Mouse (Mus musculus) limb, embryonic 11.5 days (tissue): ENCODE results near the gene Comtd1. TPM values are rescaled to one million over a fixed set of nuclear protein-coding genes. Genes with fewer than 3 reads are reported as not detected.
A peak's percentile ranks its signal among the peaks of the same experiment; 100 is the strongest.

Experiments used
- ATAC-seq: fragments of 200-750 bp; cut with Nextera tagmentation; 2 replicates; pipeline ENCODE4 v1.8.0; 2017; ENCODE audit warnings: low read depth; ENCODE audit not compliant: insufficient number of reproducible peaks, low FRiP score, low TSS enrichment
- DNase-seq: peaks from one replicate; pipeline ENCODE4 v3.0.0-alpha.2; 2015; ENCODE audit warnings: low spot score
- H3K27ac ChIP-seq: fragments of 300-500 bp; sonication (generic); replicated peaks from 2 replicates; pipeline ENCODE4 v1.5.1; 2014; ENCODE audit warnings: low read depth, mild to moderate bottlenecking, low read length
- H3K27me3 ChIP-seq: fragments of 300-500 bp; sonication (generic); 2 replicates; pipeline ENCODE4 v1.6.1; 2014; ENCODE audit warnings: mild to moderate bottlenecking, low read length, mixed read lengths; ENCODE audit not compliant: control insufficient read depth, insufficient read depth
- H3K36me3 ChIP-seq: fragments of 300-500 bp; sonication (generic); 2 replicates; pipeline ENCODE4 v1.6.1; 2014; ENCODE audit warnings: mild to moderate bottlenecking, low read length, moderate library complexity, mixed read lengths; ENCODE audit not compliant: control insufficient read depth, insufficient read depth
- H3K4me1 ChIP-seq: fragments of 300-500 bp; sonication (generic); 2 replicates; pipeline ENCODE4 v1.6.1; 2014; ENCODE audit warnings: low read length, mixed read lengths; ENCODE audit not compliant: control insufficient read depth, insufficient read depth
- H3K4me2 ChIP-seq: fragments of 300-500 bp; sonication (generic); 2 replicates; pipeline ENCODE4 v1.6.1; 2014; ENCODE audit warnings: low read depth, mild to moderate bottlenecking, moderate library complexity; ENCODE audit not compliant: severe bottlenecking
- H3K4me3 ChIP-seq: fragments of 300-500 bp; sonication (generic); 2 replicates; pipeline ENCODE4 v1.5.1; 2014; ENCODE audit warnings: low read depth, low read length
- H3K9ac ChIP-seq: fragments of 300-500 bp; sonication (generic); 2 replicates; pipeline ENCODE4 v1.6.1; 2014; ENCODE audit warnings: mild to moderate bottlenecking, low read length
- H3K9me3 ChIP-seq: fragments of 300-500 bp; sonication (generic); 2 replicates; pipeline ENCODE4 v1.6.1; 2016; ENCODE audit warnings: low read length; ENCODE audit not compliant: control insufficient read depth
- WGBS: fragments of 180-500 bp; shearing (Covaris S2); extraction: QIAGEN DNeasy Blood & Tissue Kit; methylation state at CpG from one replicate; pipeline ENCODE4 v1.1.7; 2014; 5-methylcytosine and 5-hydroxymethylcytosine counted together
- polyA plus RNA-seq: library from polyadenylated mRNA; unstranded; fragments of >200 nt; fragmentation: Nextera tagmentation; extraction: Ambion mirVana; gene quantifications from 2 replicates; pipeline ENCODE4 v1.2.1, GENCODE M21; 2014

Comtd1 gene
- polyA plus RNA-seq, 1 experiment from 2014 or later = 18.7 TPM

DNA sequence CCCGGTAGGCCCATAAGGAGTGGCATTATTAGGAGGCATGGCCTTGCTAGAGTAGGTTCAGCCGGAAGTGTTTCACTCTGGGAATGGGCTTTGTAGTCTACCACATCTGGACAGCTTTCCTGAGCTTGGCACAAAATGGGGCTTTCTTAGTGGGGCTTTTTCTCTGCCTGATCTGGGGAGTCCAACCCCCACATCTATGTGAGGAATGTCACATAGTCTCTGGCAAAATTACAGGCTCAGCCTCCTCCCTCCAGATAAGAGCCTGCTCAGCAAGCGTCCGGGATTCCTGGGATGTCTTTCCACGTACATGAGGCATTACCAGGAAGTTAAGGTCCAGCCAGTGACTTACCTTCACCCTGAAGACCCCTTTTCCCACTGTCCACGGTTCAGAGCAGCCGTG is 24.9 kb downstream of the Comtd1 start:
- H3K9me3 ChIP-seq = no peaks in the 10 kb centered on the region
- no peaks in the 10 kb centered on the region for H3K36me3 ChIP-seq
- H3K4me3 ChIP-seq = no peak overlapping the region
- H3K9ac ChIP-seq = no peak overlapping the region
- ATAC-seq (no peak), DNase-seq (no peak)
- no peak overlapping the region for H3K27ac ChIP-seq
- 76% methylated on average over 7 of the region's 7 CpGs for WGBS
- H3K4me2 ChIP-seq = no peak overlapping the region
- no peaks in the 10 kb centered on the region for H3K4me1 ChIP-seq
- no peaks in the 10 kb centered on the region for H3K27me3 ChIP-seq

- Histone ChIP-seq H3K4me1 (no peaks in the 10 kb centered on the region), H3K27ac (peak overlapping the region; percentile 52; the same call in 1 of the 2 replicates), H3K9me3 (no peaks in the 10 kb centered on the region), H3K36me3 (no peaks in the 10 kb centered on the region), H3K9ac (no peak overlapping the region), H3K27me3 (no peaks in the 10 kb centered on the region), H3K4me3 (no peak overlapping the region), H3K4me2 (no peak overlapping the region)
- 85% methylated on average over 7 of the region's 7 CpGs for whole genome bisulfite sequencing
- DNase-seq = no peak
- ATAC-seq = no peak
These were observed 25.9 kb downstream of the Comtd1 start for GRCm38 (mm10) chr14:21822795-21823374.

GRCm38 (mm10) chr14:21822307-21822706 is 26.5 kb downstream of the Comtd1 start:
- DNase-seq (no peak), ATAC-seq (no peak)
- no peak overlapping the region for H3K4me3 ChIP-seq
- no peaks in the 10 kb centered on the region for H3K4me1 ChIP-seq
- 80% methylated on average over 7 of the region's 7 CpGs for WGBS
- no peak overlapping the region for H3K27ac ChIP-seq
- no peaks in the 10 kb centered on the region for H3K36me3 ChIP-seq
- H3K9me3 ChIP-seq = no peaks in the 10 kb centered on the region
- no peak overlapping the region for H3K4me2 ChIP-seq
- H3K27me3 ChIP-seq = no peaks in the 10 kb centered on the region
- H3K9ac ChIP-seq = no peak overlapping the region

GRCm38 (mm10) chr14:21820880-21821505 is 27.8 kb downstream of the Comtd1 start:
- Histone ChIP-seq H3K27ac (no peak overlapping the region), H3K4me1 (no peaks in the 10 kb centered on the region), H3K27me3 (no peaks in the 10 kb centered on the region), H3K9me3 (no peaks in the 10 kb centered on the region), H3K4me3 (no peak overlapping the region), H3K4me2 (no peak overlapping the region), H3K9ac (no peak overlapping the region), H3K36me3 (no peaks in the 10 kb centered on the region)
- DNase-seq (no peak), ATAC-seq (no peak)
- WGBS = 90% methylated on average over 4 of the region's 4 CpGs

DNA sequence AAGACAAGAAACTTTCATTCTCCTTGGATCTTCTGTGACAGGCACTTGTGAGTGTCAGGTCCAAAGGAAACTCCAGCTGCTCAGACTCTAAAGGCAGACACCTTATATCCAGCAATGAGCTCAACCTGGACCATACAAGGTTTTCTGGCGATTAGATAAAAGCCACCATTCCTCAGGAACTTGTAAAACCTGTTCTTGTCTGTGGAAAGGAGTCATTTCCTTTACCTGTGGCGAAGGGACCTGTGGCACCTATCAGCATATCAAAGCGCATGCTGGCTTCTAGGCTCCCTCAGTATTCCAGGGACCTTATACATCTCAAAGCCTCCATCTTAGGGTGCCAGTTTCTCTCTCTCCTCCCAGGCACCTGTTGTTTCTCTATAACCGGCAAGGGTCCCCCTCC is 31.3 kb downstream of the Comtd1 start:
- Histone ChIP-seq H3K4me1 (no peaks in the 10 kb centered on the region), H3K4me2 (no peak overlapping the region), H3K9ac (no peak overlapping the region), H3K27me3 (no peaks in the 10 kb centered on the region), H3K9me3 (no peaks in the 10 kb centered on the region), H3K36me3 (no peaks in the 10 kb centered on the region), H3K27ac (no peak overlapping the region), H3K4me3 (no peak overlapping the region)
- ATAC-seq (no peak), DNase-seq (no peak)
- 39% methylated on average over 4 of the region's 4 CpGs for WGBS

DNA sequence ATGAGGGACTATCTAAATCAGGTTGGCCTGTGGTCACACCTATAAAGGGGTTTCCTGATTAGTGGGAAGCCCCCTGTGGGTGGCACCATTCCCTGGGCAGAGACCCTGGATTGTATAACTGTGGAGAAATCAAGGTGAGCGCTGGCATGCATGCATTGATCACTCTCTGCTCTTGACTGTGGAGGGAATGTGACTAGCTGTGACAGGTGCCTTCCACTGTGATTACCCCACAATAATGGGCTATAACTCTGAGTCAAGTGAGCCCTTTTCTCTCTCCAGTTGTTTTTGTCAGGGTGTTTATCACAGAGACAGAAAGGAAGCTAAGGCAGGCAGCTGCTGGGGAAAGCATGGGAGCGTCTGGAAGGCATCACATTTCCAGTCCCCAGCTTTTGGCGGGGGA is 32.5 kb downstream of the Comtd1 start:
- DNase-seq (no peak), ATAC-seq (no peak)
- no peak overlapping the region for H3K4me3 ChIP-seq
- H3K27me3 ChIP-seq = no peaks in the 10 kb centered on the region
- H3K36me3 ChIP-seq = no peaks in the 10 kb centered on the region
- no peak overlapping the region for H3K27ac ChIP-seq
- H3K4me1 ChIP-seq = no peaks in the 10 kb centered on the region
- H3K9me3 ChIP-seq = no peaks in the 10 kb centered on the region
- WGBS = 53% methylated on average over 3 of the region's 3 CpGs
- no peak overlapping the region for H3K9ac ChIP-seq
- no peak overlapping the region for H3K4me2 ChIP-seq

DNA sequence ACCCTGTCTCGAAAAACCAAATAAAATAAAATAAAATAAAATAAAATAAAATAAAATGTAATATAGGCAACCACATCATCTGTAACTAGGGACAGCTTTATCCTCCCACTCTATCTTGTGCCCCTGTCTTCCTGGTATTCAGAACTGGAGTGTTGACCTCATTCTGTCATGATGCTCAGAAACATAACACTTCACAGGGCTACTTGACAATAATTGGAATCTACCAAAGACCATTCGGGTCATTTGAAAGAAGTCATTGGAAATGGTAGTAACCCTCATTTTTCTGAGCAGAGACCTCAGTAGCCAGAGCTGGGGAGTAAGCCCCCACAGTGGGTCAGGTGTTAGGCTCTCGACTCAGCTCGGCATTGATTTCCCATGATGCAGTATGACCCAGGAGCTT is 34.2 kb downstream of the Comtd1 start:
- Histone ChIP-seq H3K4me3 (no peak overlapping the region), H3K4me2 (no peak overlapping the region), H3K36me3 (no peaks in the 10 kb centered on the region), H3K9ac (no peak overlapping the region), H3K27ac (no peak overlapping the region), H3K4me1 (no peaks in the 10 kb centered on the region), H3K9me3 (no peaks in the 10 kb centered on the region), H3K27me3 (no peaks in the 10 kb centered on the region)
- no peak for ATAC-seq
- DNase-seq = no peak
- WGBS = 92% methylated on average over 4 of the region's 4 CpGs

DNA sequence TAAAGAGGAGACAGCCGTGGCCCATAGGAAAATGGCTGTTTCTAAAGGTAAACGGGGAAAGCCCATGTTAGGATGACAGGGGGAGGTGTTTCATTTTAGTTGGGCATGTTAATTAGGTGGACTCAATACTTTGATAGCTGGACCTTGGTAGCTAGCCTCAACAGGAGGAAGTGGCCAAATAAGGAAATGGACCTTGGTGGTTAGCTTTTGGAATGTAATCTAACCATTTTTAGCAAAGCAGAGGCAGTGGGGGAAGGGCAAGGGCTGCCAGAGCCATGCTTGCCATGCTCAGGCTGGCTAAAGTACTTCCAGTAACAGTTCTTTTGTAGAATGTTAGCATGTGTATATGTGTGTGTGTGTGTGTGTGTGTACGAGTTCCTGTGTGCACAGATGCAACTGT is 34.9 kb downstream of the Comtd1 start:
- ATAC-seq (no peak), DNase-seq (no peak)
- no peaks in the 10 kb centered on the region for H3K4me1 ChIP-seq
- WGBS = 83% methylated on average over 3 of the region's 3 CpGs
- H3K4me2 ChIP-seq = no peak overlapping the region
- no peaks in the 10 kb centered on the region for H3K36me3 ChIP-seq
- no peaks in the 10 kb centered on the region for H3K27me3 ChIP-seq
- no peak overlapping the region for H3K9ac ChIP-seq
- H3K27ac ChIP-seq = no peak overlapping the region
- no peak overlapping the region for H3K4me3 ChIP-seq
- H3K9me3 ChIP-seq = no peaks in the 10 kb centered on the region

DNA sequence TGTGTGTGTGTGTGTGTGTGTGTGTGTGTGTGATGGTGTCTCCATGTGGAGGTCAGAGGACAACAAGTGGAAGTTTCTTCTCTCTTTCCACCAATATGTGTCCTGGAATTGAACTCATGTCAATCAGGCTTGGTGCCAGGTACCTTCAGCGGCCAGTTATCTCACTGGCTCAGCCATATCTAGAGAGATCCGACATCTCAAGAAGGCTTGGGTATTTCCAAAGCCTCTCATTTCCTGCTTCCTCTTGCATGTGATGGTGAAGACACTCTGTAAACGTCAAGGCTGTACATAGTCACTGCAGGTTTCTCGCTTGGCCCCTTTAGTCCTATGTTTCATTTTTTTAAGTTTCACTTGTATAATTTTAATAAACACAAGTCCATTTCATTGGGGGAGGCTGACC is 35.6 kb downstream of the Comtd1 start:
- H3K27me3 ChIP-seq = no peaks in the 10 kb centered on the region
- no peak overlapping the region for H3K9ac ChIP-seq
- H3K9me3 ChIP-seq = no peaks in the 10 kb centered on the region
- no peaks in the 10 kb centered on the region for H3K4me1 ChIP-seq
- no peaks in the 10 kb centered on the region for H3K36me3 ChIP-seq
- H3K27ac ChIP-seq = no peak overlapping the region
- DNase-seq = no peak
- no peak for ATAC-seq
- no peak overlapping the region for H3K4me2 ChIP-seq
- WGBS = 83% methylated on average over 4 of the region's 4 CpGs
- no peak overlapping the region for H3K4me3 ChIP-seq
